Mouse (Mus musculus) hindbrain, postnatal 0 days (tissue): ENCODE results near the gene Morc3. TPM values are rescaled to one million over a fixed set of nuclear protein-coding genes. Genes with fewer than 3 reads are reported as not detected.
"Not testable (repeated sequence)": the region's sequence is repeated elsewhere in the genome, so short reads cannot be mapped to it uniquely, and the experiment has no call there.

Experiments used
- ATAC-seq: fragments of 200-750 bp; cut with Nextera tagmentation; 2 replicates; pipeline ENCODE4 v1.8.0; 2017; ENCODE audit warnings: mild to moderate bottlenecking, moderate TSS enrichment, moderate library complexity
- DNase-seq: peaks from one replicate; pipeline ENCODE4 v3.0.0-alpha.2; 2015; ENCODE audit warnings: low spot score
- H3K27ac ChIP-seq: fragments of 300-500 bp; sonication (generic); 2 replicates; pipeline ENCODE4 v1.5.1; 2014; ENCODE audit warnings: mild to moderate bottlenecking
- H3K27me3 ChIP-seq: fragments of 300-500 bp; sonication (generic); 2 replicates; pipeline ENCODE4 v1.6.1; 2014; ENCODE audit warnings: low read length, mixed read lengths; ENCODE audit not compliant: insufficient read depth
- H3K36me3 ChIP-seq: fragments of 300-500 bp; sonication (generic); 2 replicates; pipeline ENCODE4 v1.6.1; 2014; ENCODE audit warnings: low read length, mixed read lengths; ENCODE audit not compliant: insufficient read depth
- H3K4me1 ChIP-seq: fragments of 300-500 bp; sonication (generic); 2 replicates; pipeline ENCODE4 v1.6.1; 2014; ENCODE audit warnings: antibody characterized with exemption, low read length, mixed read lengths; ENCODE audit not compliant: insufficient read depth
- H3K4me2 ChIP-seq: fragments of 300-500 bp; sonication (generic); 2 replicates; pipeline ENCODE4 v1.6.1; 2014; ENCODE audit warnings: low read depth, mild to moderate bottlenecking, low read length, moderate library complexity, mixed read lengths
- H3K4me3 ChIP-seq: fragments of 300-500 bp; sonication (generic); 2 replicates; pipeline ENCODE4 v1.5.1; 2014; ENCODE audit warnings: low read length
- H3K9ac ChIP-seq: fragments of 300-500 bp; sonication (generic); replicated peaks from 2 replicates; pipeline ENCODE4 v1.6.1; 2014; ENCODE audit warnings: mild to moderate bottlenecking, low read length, moderate library complexity, mixed read lengths
- H3K9me3 ChIP-seq: fragments of 300-500 bp; sonication (generic); 2 replicates; pipeline ENCODE4 v1.6.1; 2016; ENCODE audit warnings: low read length, mixed read lengths
- CTCF ChIP-seq: IDR thresholded peaks from 2 replicates; pipeline ENCODE4 v1.5.1; 2016; ENCODE audit warnings: antibody characterized with exemption, control low read depth, low read depth
- WGBS: fragments of 180-500 bp; shearing (Covaris S2); extraction: QIAGEN DNeasy Blood & Tissue Kit; methylation state at CpG from one replicate; pipeline ENCODE4 v1.1.7; 2014; 5-methylcytosine and 5-hydroxymethylcytosine counted together
- polyA plus RNA-seq: library from polyadenylated mRNA; unstranded; fragments of >200 nt; fragmentation: Nextera tagmentation; extraction: Ambion mirVana; gene quantifications from 2 replicates; pipeline ENCODE4 v1.2.1, GENCODE M21; 2015
- total RNA-seq: library from RNA; depleted of rRNA; stranded (reverse); fragments of >200 nt; gene quantifications from 2 replicates; pipeline ENCODE4 v1.2.3, GENCODE M21; 2014

Gene Morc3
- total and polyA plus RNA-seq, 2 experiments from 2014 or later, result 24.1 to 25.2 TPM

DNA sequence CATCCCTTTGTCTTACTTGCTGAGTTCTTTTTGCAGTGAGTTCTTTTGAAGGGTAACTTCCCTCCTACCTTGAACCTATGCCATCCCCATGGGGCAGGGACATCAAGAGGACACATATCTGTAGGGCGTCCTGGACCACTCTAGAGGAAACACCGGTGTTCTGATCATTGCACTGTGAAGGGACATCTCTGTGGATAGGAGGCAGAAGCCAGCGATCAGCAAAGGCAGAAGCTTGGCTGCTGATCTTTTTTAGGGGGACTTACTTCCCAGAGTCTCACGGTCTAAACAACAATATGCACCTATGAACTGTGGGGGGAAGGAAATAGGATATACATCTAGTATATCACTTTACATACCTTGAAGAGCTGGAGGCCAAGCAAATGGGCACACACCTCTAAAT lies 6.5 kb upstream of the Morc3 start:
- Histone ChIP-seq H3K9ac (no peak overlapping the region), H3K27me3 (no peaks in the 10 kb centered on the region), H3K27ac (no peak overlapping the region), H3K4me2 (no peak overlapping the region), H3K9me3 (peaks cover 6% of the 10 kb centered on the region; the same call in 1 of the 2 replicates), H3K4me3 (no peak overlapping the region), H3K36me3 (peaks cover 3% of the 10 kb centered on the region; the same call in 1 of the 2 replicates), H3K4me1 (no peaks in the 10 kb centered on the region)
- TF ChIP-seq CTCF, result no peak
- WGBS, result 94% methylated on average over 4 of the region's 4 CpGs
- no peak for ATAC-seq
- no peak for DNase-seq

DNA sequence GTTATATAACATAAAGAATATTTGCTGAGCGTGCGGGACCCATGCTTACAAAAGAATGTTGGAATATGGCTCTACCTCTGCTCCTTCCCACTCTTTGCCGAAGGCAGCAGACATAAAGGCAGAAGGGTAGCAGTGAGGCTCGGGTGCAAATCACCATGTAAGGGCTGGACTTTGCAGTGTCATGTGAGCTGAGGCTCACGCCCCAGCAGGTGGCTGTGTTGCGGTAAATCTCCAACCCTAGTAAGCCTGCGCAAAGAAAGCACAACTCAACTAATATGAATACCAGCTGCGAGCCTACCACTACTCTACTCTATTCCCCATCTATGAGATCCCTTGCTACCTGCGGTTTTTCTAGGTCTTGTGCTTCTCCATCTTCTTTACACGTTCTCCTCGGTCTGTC lies 5.9 kb upstream of the Morc3 start:
- Histone ChIP-seq H3K27me3 (no peaks in the 10 kb centered on the region), H3K4me1 (no peaks in the 10 kb centered on the region), H3K27ac (no peak overlapping the region), H3K4me3 (no peak overlapping the region), H3K4me2 (no peak overlapping the region), H3K36me3 (peaks cover 3% of the 10 kb centered on the region; the same call in 1 of the 2 replicates), H3K9ac (no peak overlapping the region), H3K9me3 (peaks cover 6% of the 10 kb centered on the region; the same call in 1 of the 2 replicates)
- ATAC-seq (no peak), DNase-seq (no peak)
- no peak for TF ChIP-seq CTCF
- 68% methylated on average over 11 of the region's 11 CpGs for WGBS

DNA sequence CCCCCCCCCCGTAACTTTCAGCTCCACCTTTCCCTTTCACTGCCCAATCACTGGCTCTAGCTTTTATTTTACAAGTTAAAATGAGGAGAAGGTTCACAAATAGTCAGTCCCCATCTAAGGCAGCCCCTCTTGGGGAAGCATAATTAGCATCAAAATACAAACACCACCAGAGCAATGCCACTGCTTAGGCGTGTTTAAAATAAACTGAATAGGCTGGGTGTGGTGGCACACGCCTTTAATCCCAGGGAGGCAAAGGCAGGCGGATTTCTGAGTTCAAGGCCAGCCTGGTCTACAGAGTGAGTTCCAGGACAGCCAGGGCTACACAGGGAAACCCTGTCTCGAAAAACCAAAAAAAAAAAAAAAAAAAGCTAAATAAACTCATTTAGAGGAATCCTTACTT lies 5.4 kb upstream of the Morc3 start:
- not testable (repeated sequence) for H3K27ac ChIP-seq, H3K4me3 ChIP-seq, H3K9me3 ChIP-seq, DNase-seq, H3K27me3 ChIP-seq, ATAC-seq, H3K4me2 ChIP-seq, H3K9ac ChIP-seq, H3K36me3 ChIP-seq, H3K4me1 ChIP-seq
- 28% methylated on average over 5 of the region's 5 CpGs for WGBS

DNA sequence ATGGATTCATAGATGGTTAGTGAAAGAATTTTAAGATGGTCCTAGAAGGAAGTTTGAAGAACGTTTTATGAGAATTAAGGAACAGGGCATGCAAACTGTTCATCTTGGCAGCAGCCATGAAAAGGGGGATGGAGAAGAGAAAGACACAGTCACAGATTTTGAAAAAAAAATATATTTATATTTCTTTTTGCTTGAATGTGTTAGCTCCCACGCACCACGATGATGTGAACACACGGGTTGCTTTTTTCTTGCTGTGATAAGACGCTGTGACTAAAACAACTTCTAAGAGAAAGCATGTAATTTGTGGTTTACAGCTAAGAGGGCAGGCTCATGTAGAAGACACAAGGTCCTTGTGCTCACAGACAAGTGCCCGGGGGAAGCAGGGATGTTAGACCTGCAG lies 5.0 kb upstream of the Morc3 start:
- no peak for DNase-seq
- H3K36me3 ChIP-seq, result peaks cover 3% of the 10 kb centered on the region; the same call in 1 of the 2 replicates
- WGBS, result 93% methylated on average over 6 of the region's 6 CpGs
- H3K27ac ChIP-seq, result no peak overlapping the region
- H3K9ac ChIP-seq, result no peak overlapping the region
- H3K4me3 ChIP-seq, result no peak overlapping the region
- H3K9me3 ChIP-seq, result peaks cover 6% of the 10 kb centered on the region; the same call in 1 of the 2 replicates
- no peaks in the 10 kb centered on the region for H3K27me3 ChIP-seq
- no peak for ATAC-seq
- H3K4me1 ChIP-seq, result no peaks in the 10 kb centered on the region
- TF ChIP-seq CTCF, result no peak
- H3K4me2 ChIP-seq, result no peak overlapping the region

DNA sequence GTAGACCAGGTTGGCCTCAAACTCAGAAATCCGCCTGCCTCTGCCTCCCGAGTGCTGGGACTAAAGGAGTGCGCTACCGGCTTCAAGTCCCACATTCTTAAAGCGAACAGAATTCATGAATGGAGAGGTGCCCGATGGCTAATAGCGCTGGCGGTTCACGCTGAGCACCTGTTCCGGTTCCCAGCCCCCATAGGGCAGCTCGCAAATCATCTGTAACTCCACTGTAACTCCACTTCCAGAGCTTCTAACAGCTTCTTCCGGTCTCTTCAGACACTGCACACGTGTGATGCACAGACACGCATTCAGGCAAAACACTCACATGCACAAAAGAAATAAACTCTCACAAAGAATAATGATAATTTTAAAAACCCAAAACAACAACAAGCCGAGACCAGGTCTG lies 2.4 kb upstream of the Morc3 start:
- DNase-seq (no peak), ATAC-seq (no peak)
- H3K4me3 ChIP-seq, result no peak overlapping the region
- H3K4me2 ChIP-seq, result no peak overlapping the region
- no peak for TF ChIP-seq CTCF
- 94% methylated on average over 15 of the region's 15 CpGs for WGBS
- no peaks in the 10 kb centered on the region for H3K9me3 ChIP-seq
- no peak overlapping the region for H3K9ac ChIP-seq
- H3K36me3 ChIP-seq, result no peaks in the 10 kb centered on the region; the same call in 1 of the 2 replicates
- no peaks in the 10 kb centered on the region for H3K27me3 ChIP-seq
- H3K4me1 ChIP-seq, result 0 out of 2 replicates have a peak, but pooled peaks cover 7% of the 10 kb centered on the region
- H3K27ac ChIP-seq, result no peak overlapping the region

DNA sequence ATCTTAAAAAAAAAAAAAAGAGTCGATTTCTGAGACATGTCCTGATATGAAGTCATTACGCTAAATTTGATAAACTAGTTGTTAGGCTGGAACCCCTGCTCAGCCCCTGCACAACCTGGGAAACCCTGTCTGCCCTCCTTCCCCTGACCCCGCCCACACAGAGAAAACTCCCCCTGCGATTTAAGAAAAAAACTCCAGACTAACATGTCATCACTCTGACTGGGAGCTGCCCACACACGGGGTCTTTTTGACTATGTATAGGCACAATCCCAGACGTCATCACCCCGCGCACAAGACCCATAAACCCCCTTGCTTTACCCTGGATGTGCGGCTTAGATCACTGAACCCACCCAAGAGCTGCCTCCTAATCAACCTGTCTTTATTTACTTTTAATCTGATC lies 1.9 kb upstream of the Morc3 start:
- TF ChIP-seq CTCF, result no peak
- no peaks in the 10 kb centered on the region for H3K27me3 ChIP-seq
- 89% methylated on average over 9 of the region's 9 CpGs for WGBS
- DNase-seq, result no peak
- 0 out of 2 replicates have a peak, but pooled peaks cover 7% of the 10 kb centered on the region for H3K4me1 ChIP-seq
- H3K9ac ChIP-seq, result no peak overlapping the region
- no peaks in the 10 kb centered on the region for H3K36me3 ChIP-seq
- H3K27ac ChIP-seq, result no peak overlapping the region
- H3K9me3 ChIP-seq, result no peaks in the 10 kb centered on the region
- H3K4me3 ChIP-seq, result no peak overlapping the region
- no peak overlapping the region for H3K4me2 ChIP-seq
- ATAC-seq, result no peak

DNA sequence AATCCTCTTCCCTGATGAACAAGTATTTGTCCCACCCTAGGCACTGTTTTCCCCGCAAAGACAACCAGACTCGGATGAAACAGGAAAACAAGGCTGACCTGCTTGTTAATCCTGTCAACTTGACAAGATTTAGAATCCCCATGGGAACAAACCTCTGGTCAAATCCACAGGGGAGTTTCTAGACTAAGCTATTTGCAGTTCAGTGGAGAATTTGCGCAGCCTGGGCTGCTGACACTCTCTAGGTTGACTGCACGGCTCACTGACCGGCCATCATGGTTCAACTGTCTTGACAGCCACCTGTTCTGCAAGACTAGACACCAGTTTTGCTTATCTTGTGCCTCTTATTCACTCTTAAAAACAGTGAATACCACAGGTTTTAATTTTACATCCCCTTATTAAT lies 1.0 kb upstream of the Morc3 start:
- Histone ChIP-seq H3K4me2 (no peak overlapping the region), H3K27me3 (no peaks in the 10 kb centered on the region), H3K9ac (no peak overlapping the region), H3K4me3 (no peak overlapping the region), H3K27ac (no peak overlapping the region), H3K36me3 (no peaks in the 10 kb centered on the region), H3K4me1 (0 out of 2 replicates have a peak, but pooled peaks cover 7% of the 10 kb centered on the region), H3K9me3 (no peaks in the 10 kb centered on the region)
- 70% methylated on average over 5 of the region's 5 CpGs for WGBS
- no peak for TF ChIP-seq CTCF
- no peak for ATAC-seq
- DNase-seq, result no peak
